Mouse (Mus musculus) liver, postnatal 0 days (tissue): ENCODE results near the gene Itga2b. TPM values are rescaled to one million over a fixed set of nuclear protein-coding genes. Genes with fewer than 3 reads are reported as not detected.
A peak's percentile ranks its signal among the peaks of the same experiment; 100 is the strongest.

Source experiments
- ATAC-seq: fragments of 200-750 bp; cut with Nextera tagmentation; 2 replicates; pipeline ENCODE4 v1.8.0; 2017; ENCODE audit warnings: mild to moderate bottlenecking, moderate library complexity
- DNase-seq: peaks from one replicate; pipeline ENCODE4 v3.0.0-alpha.2; 2016
- H3K27ac ChIP-seq: fragments of 300-500 bp; sonication (generic); 2 replicates; pipeline ENCODE4 v1.5.1; 2014; ENCODE audit warnings: antibody characterized with exemption, moderate library complexity, mild to moderate bottlenecking, low read depth
- H3K27me3 ChIP-seq: fragments of 300-500 bp; sonication (generic); 2 replicates; pipeline ENCODE4 v1.6.1; 2014; ENCODE audit warnings: low read length, control low read depth, mixed read lengths; ENCODE audit not compliant: insufficient read depth
- H3K36me3 ChIP-seq: fragments of 300-500 bp; sonication (generic); replicated peaks from 2 replicates; pipeline ENCODE4 v1.6.1; 2014; ENCODE audit warnings: mild to moderate bottlenecking, control low read depth, low read length, moderate library complexity, mixed read lengths; ENCODE audit not compliant: insufficient read depth
- H3K4me1 ChIP-seq: fragments of 300-500 bp; sonication (generic); 2 replicates; pipeline ENCODE4 v1.6.1; 2014; ENCODE audit warnings: antibody characterized with exemption, mild to moderate bottlenecking, control low read depth; ENCODE audit not compliant: insufficient read depth
- H3K4me2 ChIP-seq: fragments of 300-500 bp; sonication (generic); 2 replicates; pipeline ENCODE4 v1.6.1; 2014; ENCODE audit warnings: low read depth, mild to moderate bottlenecking, low read length, moderate library complexity, mixed read lengths
- H3K4me3 ChIP-seq: fragments of 300-500 bp; sonication (generic); 2 replicates; pipeline ENCODE4 v1.5.1; 2014; ENCODE audit warnings: low read depth, low read length
- H3K9ac ChIP-seq: fragments of 300-500 bp; sonication (generic); replicated peaks from 2 replicates; pipeline ENCODE4 v1.6.1; 2014; ENCODE audit warnings: mild to moderate bottlenecking, moderate library complexity
- H3K9me3 ChIP-seq: fragments of 300-500 bp; sonication (generic); 2 replicates; pipeline ENCODE4 v1.6.1; 2016; ENCODE audit warnings: mild to moderate bottlenecking, control low read depth, low read length, mixed read lengths
- CTCF ChIP-seq: sonication (generic); IDR thresholded peaks from 2 replicates; pipeline ENCODE4 v1.5.1; 2016; ENCODE audit warnings: antibody characterized with exemption, low read depth
- EP300 ChIP-seq: IDR thresholded peaks from 2 replicates; pipeline ENCODE4 v1.6.1; 2016; ENCODE audit warnings: antibody characterized with exemption, low read depth, mild to moderate bottlenecking
- WGBS: fragments of 180-500 bp; shearing (Covaris S2); extraction: QIAGEN DNeasy Blood & Tissue Kit; methylation state at CpG from one replicate; pipeline ENCODE4 v1.1.7; 2014; ENCODE audit not compliant: insufficient replicate concordance; 5-methylcytosine and 5-hydroxymethylcytosine counted together
- polyA plus RNA-seq: library from polyadenylated mRNA; unstranded; fragments of >200 nt; fragmentation: Nextera tagmentation; extraction: Ambion mirVana; gene quantifications from 2 replicates; pipeline ENCODE4 v1.2.1, GENCODE M21; 2015

The Itga2b gene
- polyA plus RNA-seq, 1 experiment from 2014 or later, result 44.8 TPM

- Histone ChIP-seq H3K4me3 (peak overlapping the region; percentile 83), H3K9me3 (no peaks in the 10 kb centered on the region), H3K27me3 (no peaks in the 10 kb centered on the region), H3K27ac (peak overlapping the region; percentile 88), H3K9ac (peak overlapping the region; percentile 82), H3K4me1 (peaks cover 18% of the 10 kb centered on the region), H3K36me3 (peaks cover 17% of the 10 kb centered on the region), H3K4me2 (peak overlapping the region; percentile 99)
- peak; percentile 87 for TF ChIP-seq CTCF
- no peak for TF ChIP-seq EP300
- 0% methylated on average over 7 of the region's 7 CpGs for WGBS
- ATAC-seq (peak; percentile 26), DNase-seq (peak; percentile 84)
Measured at GRCm38 (mm10) chr11:102431018-102431645, 38.8 kb downstream of the Itga2b start.

- H3K27me3 ChIP-seq, result no peaks in the 10 kb centered on the region
- peak within 1 kb of the TSS; percentile 82 for H3K9ac ChIP-seq
- peak within 1 kb of the TSS; percentile 99 for H3K4me2 ChIP-seq
- H3K27ac ChIP-seq, result peak within 1 kb of the TSS; percentile 88
- peak within 1 kb of the TSS; percentile 83 for H3K4me3 ChIP-seq
- H3K4me1 ChIP-seq, result peaks cover 18% of the 10 kb centered on the region
- ATAC-seq (peak; percentile 86), DNase-seq (peak; percentile 85)
- under 1% methylated on average over 29 of the region's 29 CpGs for WGBS
- peaks cover 10% of the 10 kb centered on the region for H3K36me3 ChIP-seq
- no peaks in the 10 kb centered on the region for H3K9me3 ChIP-seq
- TF ChIP-seq EP300 (0 out of 2 replicates have a peak, but pooled peaks have one; percentile 19), CTCF (no peak)
Measured at GRCm38 (mm10) chr11:102430121-102431017, 39.6 kb downstream of the Itga2b start, which contains the start of gene Grn. Grn (plus strand) TSS chr11:102430315.

- TF ChIP-seq CTCF (no peak), EP300 (no peak)
- Histone ChIP-seq H3K27me3 (no peaks in the 10 kb centered on the region), H3K4me2 (peak overlapping the region; percentile 99), H3K4me3 (peak overlapping the region; percentile 83), H3K27ac (peak overlapping the region; percentile 88), H3K9me3 (no peaks in the 10 kb centered on the region), H3K4me1 (peaks cover 18% of the 10 kb centered on the region), H3K9ac (peak overlapping the region; percentile 82), H3K36me3 (peaks cover 2% of the 10 kb centered on the region; the same call in 1 of the 2 replicates)
- DNase-seq (no peak), ATAC-seq (no peak)
- 16% methylated on average over 3 of the region's 3 CpGs for WGBS
Measured at GRCm38 (mm10) chr11:102429551-102429950, 40.4 kb downstream of the Itga2b start.

GRCm38 (mm10) chr11:102428981-102429540 lies 40.9 kb downstream of the Itga2b start:
- Histone ChIP-seq H3K27me3 (no peaks in the 10 kb centered on the region), H3K4me3 (no peak overlapping the region), H3K36me3 (peaks cover under 1% of the 10 kb centered on the region; the same call in 1 of the 2 replicates), H3K9me3 (no peaks in the 10 kb centered on the region), H3K4me2 (peak overlapping the region; percentile 99), H3K27ac (peak overlapping the region; percentile 88), H3K4me1 (peaks cover 18% of the 10 kb centered on the region), H3K9ac (peak overlapping the region; percentile 82; the same call in 1 of the 2 replicates)
- no peak for DNase-seq
- no peak for ATAC-seq
- TF ChIP-seq CTCF (no peak), EP300 (no peak)
- WGBS, result 35% methylated on average over 8 of the region's 8 CpGs

GRCm38 (mm10) chr11:102425555-102426316 lies 44.2 kb downstream of the Itga2b start:
- Histone ChIP-seq H3K9ac (no peak overlapping the region), H3K4me2 (no peak overlapping the region), H3K4me3 (no peak overlapping the region), H3K36me3 (no peaks in the 10 kb centered on the region), H3K27ac (no peak overlapping the region), H3K4me1 (peaks cover 16% of the 10 kb centered on the region), H3K27me3 (no peaks in the 10 kb centered on the region), H3K9me3 (no peaks in the 10 kb centered on the region)
- 65% methylated on average over 8 of the region's 8 CpGs for WGBS
- ATAC-seq, result no peak
- no peak for DNase-seq
- TF ChIP-seq EP300 (no peak), CTCF (no peak)
